Mouse (Mus musculus) central nervous system, embryonic 11.5 days (tissue): ENCODE data around the gene Aqp7. TPM values are rescaled to one million over a fixed set of nuclear protein-coding genes. Genes with fewer than 3 reads are reported as not detected.

ENCODE experiments used
- polyA plus RNA-seq: library from polyadenylated mRNA; depleted of rRNA; stranded (reverse); fragments of >200 nt; gene quantifications from 2 replicates; pipeline ENCODE4 v1.2.3, GENCODE M21; 2012; rRNA removed

Gene Aqp7
- 0.06 and 0.24 TPM in 2 replicates for polyA plus RNA-seq

DNA sequence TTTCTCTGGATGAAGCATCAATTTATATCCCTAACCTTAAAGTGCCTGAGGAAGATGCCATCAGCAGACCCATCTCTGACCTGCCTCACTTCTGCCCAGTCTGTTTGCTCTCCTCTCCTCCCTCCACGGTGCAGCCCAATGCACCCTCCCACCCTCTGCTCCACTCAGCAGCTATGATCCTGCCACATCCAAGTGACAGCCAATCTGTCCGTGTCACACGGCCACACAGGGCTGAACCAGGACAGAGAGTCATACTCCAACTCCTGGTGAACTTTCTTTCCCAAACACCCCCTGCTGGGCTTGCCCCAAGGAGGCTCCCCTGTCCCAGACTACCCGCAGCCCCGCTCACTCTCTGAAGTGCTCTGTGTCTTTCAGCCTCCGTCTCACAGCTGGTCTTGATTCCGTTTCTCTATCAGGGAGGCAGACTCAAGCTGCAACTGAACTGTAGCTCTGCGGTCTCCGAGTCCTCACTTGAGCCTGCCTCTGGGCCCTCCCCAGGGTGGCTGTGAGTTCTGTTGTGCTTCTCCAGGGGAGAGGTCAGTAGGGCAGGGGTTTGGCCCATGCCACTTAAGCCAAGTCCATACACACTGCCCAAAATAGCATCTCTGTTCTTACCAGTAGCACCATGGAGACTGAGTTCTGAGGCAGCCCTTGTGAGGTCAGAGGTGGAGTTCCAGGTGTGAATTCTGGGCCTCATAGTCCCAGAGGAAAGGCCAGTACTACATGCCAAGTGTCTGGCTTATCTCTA is at the start of gene Aqp7:
Aqp7 (minus strand) TSS at position 616 of the 748 bp plus-strand sequence.

Other genes starting within 250 kb of the Aqp7 start
- 10.7 and 19.1 TPM in 2 replicates for gene B4galt1, start 194.1 kb downstream of the Aqp7 start, polyA plus RNA-seq
- 0.47 and 0.97 TPM in 2 replicates for gene Spink4, start 128.1 kb downstream of the Aqp7 start, polyA plus RNA-seq
- gene Bag1, start 99.8 kb downstream of the Aqp7 start, polyA plus RNA-seq, result 129 and 142 TPM in 2 replicates
- 113 and 122 TPM in 2 replicates for gene Chmp5, start 99.7 kb downstream of the Aqp7 start, polyA plus RNA-seq
- 85.7 and 88.3 TPM in 2 replicates for gene Nfx1, start 77.2 kb downstream of the Aqp7 start, polyA plus RNA-seq
- 2.5 and 3.7 TPM in 2 replicates for gene Aqp3, start 50.0 kb upstream of the Aqp7 start, polyA plus RNA-seq
- 22.4 and 29.0 TPM in 2 replicates for gene Nol6, start 76.3 kb upstream of the Aqp7 start, polyA plus RNA-seq
- gene Ube2r2, start 87.6 kb upstream of the Aqp7 start, polyA plus RNA-seq, result 269 and 337 TPM in 2 replicates
- gene Ubap2, start 227.0 kb upstream of the Aqp7 start, polyA plus RNA-seq, result 62.6 and 90.7 TPM in 2 replicates